Mouse (Mus musculus) testis, postnatal 10 days (tissue): ENCODE measurements at regions not wholly inside any gene's neighbourhood (a gene's known extent, or its start where the extent isn't known, plus 50 kb on each side); places are given as distances from the start of the nearest gene placed in this dataset.

Experiments used
- DNase-seq: peaks from one replicate; pipeline ENCODE4 v3.0.0; 2021; ENCODE audit warnings: low spot score

DNA sequence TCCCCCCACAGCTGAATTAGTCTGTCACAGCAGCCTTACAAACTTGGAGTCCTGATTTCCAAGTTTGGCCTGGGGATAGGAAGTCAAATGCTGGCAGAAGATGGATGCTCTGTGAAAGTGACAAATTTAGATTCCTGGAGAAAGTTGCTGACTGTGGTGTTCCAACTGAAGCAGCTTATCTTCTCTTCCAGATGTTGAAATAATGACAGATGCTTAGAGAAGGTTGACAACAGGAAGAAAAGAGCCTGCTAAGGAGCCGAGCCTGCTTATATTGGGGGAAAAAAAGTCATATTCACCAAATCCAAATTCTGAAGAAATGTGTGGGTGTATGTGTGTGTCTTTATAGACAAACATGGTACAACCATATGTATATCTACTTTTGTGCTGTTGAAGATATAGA, 1380.4 kb upstream of the Cdh8 start:
- no peak for DNase-seq

- DNase-seq: no peak
Measured at GRCm38 (mm10) chr8:100793951-100794350, 1377.7 kb upstream of the Cdh8 start.

- DNase-seq: no peak
Measured at GRCm38 (mm10) chr8:100790592-100791141, 1374.4 kb upstream of the Cdh8 start.

DNA sequence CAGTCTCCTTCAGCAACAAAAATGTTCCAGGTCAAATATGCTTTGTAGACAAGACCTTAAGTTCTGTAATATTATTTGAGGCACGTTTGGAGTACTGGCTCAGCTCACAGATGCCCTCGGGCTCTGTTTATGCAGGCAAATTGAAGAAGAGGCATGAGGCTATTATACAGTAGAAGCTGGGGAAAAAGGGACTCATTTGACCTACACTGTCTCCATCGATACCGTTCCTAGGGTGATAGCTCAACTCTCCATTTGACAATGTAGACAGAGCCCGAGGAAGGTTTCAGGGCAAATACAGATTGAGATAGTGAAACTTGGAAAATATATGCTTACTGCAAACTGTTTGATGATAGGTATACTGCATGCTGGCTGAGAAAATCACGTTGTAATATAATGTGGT, 1371.9 kb upstream of the Cdh8 start:
- DNase-seq: no peak

- peak; percentile 68 for DNase-seq
Measured at GRCm38 (mm10) chr8:100772742-100773370, 1356.6 kb upstream of the Cdh8 start.

DNA sequence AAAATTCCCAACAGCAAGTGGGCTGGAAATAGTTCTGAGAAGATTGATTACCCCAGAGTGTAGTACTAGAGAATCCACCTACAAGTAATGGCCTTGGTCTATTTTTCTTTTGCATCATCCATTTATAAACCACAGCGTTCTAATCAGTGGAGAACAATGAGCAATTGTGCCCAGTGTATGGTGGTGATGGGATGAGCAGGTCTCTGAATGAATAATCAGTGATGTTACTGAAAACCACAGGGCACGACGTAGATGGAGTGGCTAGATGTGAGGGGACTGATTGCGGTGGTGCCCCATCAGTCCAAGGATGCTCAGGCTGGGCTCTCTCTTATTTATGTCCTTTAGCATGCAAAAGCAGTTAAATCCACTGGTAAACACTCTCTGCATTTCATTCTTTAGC, 1353.3 kb upstream of the Cdh8 start:
- DNase-seq: no peak

DNA sequence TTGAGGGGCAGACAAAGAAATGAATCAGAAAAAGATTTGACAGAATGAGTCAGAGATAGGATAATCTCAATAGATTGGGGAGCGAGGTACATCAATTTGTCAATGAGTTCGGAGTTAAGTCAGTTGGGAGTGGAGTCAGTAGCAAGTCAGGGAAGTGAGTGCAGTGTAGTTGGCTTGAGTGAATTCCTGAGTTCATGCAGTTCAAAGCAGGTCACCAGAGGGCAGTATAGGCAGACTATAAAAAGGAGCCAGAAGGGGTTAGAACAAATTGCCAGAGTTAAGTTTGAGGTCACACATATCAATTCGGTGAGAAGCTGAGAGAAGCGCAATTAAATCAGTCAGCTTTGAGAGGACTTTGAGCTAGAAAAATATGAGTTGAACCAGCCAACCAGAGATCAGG, 1317.7 kb upstream of the Cdh8 start:
- DNase-seq: no peak

DNA sequence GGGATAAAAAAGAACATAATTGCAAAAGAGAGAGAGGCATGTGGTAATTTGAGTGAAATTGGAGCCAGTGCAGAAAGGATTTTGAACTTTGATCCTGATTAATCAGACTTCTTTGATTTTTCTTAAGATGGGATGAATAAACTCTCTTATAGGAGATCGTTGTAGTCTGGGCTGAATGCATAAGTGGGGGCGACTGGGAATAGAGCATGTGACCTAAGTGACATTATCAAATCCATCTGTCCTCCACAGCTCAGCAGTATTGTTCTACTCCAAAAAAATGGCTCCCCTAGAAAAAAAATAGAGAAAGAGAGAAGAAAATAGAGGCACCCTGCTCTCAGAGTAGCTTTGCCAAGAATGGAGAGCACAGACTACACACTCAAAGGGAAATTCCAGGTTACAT, 1286.1 kb upstream of the Cdh8 start:
- DNase-seq: no peak

DNA sequence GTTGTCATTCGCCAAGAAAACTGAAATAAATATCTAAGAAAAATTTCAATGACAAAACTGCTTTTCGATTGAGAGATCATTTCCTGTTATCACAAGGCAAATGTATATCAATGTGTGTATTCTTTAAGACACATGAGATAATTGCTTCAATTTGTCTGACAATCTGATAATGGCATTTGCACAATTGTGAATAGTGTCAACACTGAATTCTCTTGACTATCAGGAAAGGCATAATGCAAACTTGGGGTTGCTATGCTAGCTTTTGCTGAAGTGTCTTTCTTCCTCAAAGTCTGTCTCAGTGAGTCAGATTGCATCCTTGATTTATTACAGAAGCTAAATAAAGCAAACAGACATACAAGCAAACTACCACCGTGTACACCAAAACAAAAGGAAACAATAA, 1278.8 kb upstream of the Cdh8 start:
- no peak for DNase-seq

GRCm38 (mm10) chr8:100678580-100678979, 1262.3 kb upstream of the Cdh8 start:
- no peak for DNase-seq
